Mouse (Mus musculus) monocyte, adult 2 months (primary cell): ENCODE results near the gene Ptcd2.

Experiments used
- DNase-seq, 2 experiments: peaks; one replicate each; pipeline ENCODE4 v3.0.0; 2022; ENCODE audit warnings: low spot score in 2 of 2, low read depth in 1 of 2

Gene Ptcd2

DNA sequence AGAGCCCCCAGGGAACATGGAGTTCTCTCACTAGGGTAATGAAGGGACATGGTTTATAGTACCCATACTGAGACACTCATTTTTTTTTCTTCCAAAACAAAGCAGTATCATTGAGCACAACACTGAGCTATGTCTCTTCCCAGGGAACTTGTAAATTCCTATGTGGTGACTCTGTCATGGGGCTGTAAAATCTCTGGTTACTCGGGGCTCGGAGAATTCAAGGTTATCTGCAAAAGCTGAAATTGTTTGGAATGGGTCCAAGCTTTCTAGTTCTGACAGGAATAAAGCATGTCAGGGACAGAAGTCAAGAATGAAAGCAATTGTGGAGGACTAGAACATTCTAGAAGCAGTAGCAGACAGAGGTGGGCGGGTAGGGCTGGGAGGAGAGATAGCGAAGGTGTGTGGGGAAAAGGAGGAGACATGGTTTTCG, 36.6 kb downstream of the Ptcd2 start:
- no peak for DNase-seq

GRCm38 (mm10) chr13:99306164-99306563, 38.3 kb downstream of the Ptcd2 start:
- DNase-seq: no peak

DNA sequence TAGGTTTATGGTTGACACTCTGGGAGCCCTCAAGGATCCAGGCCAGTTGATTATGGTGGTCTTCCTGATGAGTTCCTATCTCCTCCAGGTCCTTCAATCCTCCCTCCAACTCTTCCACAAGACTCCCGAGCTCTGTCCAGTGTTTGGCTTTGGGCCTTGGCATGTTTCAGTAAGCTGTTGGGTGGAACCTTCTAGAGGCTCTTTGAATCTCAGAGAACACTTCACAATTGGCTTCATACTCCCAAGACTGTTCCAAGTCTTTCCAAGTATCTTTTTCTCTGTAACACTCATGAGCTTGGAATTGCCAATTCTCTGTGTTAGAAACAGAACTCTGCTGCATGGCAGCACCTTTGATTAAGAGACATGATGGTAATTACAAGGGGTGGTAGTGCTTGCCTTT, 39.3 kb downstream of the Ptcd2 start:
- no peak for DNase-seq

GRCm38 (mm10) chr13:99304365-99304764, 40.1 kb downstream of the Ptcd2 start:
- no peak for DNase-seq

- DNase-seq: no peak
Measured at GRCm38 (mm10) chr13:99303846-99304245, 40.7 kb downstream of the Ptcd2 start.

DNA sequence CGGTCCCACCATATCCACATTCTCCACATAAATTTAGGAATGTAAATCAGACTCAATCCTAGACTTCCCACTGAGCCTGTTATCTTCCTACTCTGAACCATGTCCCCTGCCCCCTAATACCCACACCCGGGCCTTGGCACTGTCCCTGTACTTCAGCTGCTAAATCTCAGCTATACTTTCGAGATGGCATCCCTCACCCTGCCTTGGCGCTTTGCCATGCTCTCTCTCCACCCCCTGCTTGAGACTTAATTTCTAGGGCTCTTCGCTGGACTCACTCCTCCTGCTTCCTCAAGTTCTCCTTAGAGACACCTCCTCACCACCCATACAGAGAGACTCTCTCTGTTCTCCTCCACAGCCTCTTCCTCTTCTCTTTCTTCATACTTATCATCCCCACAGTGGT, 44.6 kb downstream of the Ptcd2 start:
- no peak for DNase-seq

DNA sequence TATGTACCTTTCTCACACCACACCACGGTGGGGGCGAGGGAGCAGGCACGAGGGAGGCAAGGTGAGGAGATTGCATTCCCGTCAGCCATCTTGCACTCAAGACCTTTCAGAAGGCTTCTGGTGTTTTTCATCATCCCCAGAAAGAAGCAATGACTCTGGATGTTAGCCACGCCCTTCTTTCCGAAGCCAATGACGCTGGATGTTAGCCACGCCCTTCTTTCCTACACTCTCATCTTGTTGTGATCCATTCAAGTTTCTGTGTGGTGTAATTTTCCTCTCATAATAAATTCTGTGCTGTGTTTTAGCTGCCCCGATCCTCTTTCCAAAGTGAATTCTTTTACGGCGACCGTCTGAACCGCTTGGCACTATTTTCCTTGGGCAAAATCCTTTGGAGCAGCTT, 50.3 kb downstream of the Ptcd2 start:
- DNase-seq: no peak

- no peak for DNase-seq
Measured at GRCm38 (mm10) chr13:99290766-99291165, 53.7 kb downstream of the Ptcd2 start.

DNA sequence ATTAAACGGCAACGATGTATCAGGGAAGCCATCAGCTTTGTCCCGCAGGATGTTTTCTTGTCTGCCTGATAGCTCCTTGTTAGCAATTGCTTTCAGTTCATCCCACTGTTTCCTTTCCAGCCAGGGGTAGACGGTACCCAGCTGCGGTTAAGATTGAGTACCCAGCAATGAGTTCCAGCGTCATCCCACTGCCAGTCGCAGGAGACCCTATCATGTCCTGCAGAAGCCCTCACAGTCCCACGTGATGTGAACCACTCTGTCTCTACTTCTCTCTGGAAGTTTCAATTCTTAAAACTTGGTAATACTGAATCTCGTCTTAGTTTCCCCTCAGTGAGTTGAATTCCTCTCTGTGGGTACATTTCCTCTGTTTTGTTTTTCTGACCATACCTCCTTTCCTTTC, 56.7 kb downstream of the Ptcd2 start:
- DNase-seq: peak; percentile 9 to 10

- DNase-seq: peak in 1 of 2 experiments; percentile 19
Measured at GRCm38 (mm10) chr13:99287207-99287606, 57.3 kb downstream of the Ptcd2 start.

- DNase-seq: no peak
Measured at GRCm38 (mm10) chr13:99285241-99285640, 59.3 kb downstream of the Ptcd2 start.

- no peak for DNase-seq
Measured at GRCm38 (mm10) chr13:99284400-99285160, 59.9 kb downstream of the Ptcd2 start.

- no peak for DNase-seq
Measured at GRCm38 (mm10) chr13:99283916-99284315, 60.6 kb downstream of the Ptcd2 start.

DNA sequence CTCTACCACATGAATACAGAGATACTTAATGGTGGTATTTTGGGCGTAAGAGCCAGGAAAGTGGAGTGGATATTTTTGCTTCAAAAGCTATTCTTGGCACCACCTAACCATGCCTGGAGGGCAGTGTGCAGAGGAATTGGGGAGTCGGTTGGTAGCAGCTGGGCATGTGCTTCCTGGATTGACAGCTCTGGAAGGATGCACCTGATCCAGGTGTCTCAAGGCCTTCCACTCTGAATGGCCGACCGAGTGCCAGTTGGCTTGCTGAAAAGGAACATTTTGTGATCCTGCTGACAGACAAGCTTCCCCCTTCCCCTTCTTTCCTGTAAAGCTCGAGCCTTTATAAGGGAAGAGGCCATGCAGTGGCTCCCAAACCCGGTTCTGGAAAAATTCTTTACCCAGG, 61.5 kb downstream of the Ptcd2 start:
- no peak for DNase-seq

DNA sequence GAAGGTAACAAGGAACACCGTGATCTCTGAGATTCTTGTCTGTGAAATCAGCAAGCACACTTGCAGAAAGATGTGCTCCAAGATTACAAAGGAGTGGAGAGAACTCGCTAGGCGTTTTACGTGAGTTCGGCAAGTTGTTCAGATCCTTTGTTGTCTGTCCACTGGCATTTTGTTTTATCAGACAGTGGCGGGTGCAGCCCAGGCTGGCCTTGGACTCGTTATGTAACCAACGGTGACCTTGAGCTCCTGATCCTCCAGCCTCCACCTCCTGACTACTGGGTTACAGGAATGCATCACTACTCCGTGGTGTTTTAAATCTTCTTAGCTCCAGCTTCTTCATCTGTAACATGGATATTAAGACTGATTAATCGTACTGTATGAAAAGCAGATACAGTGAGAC, 65.2 kb downstream of the Ptcd2 start:
- DNase-seq: no peak

DNA sequence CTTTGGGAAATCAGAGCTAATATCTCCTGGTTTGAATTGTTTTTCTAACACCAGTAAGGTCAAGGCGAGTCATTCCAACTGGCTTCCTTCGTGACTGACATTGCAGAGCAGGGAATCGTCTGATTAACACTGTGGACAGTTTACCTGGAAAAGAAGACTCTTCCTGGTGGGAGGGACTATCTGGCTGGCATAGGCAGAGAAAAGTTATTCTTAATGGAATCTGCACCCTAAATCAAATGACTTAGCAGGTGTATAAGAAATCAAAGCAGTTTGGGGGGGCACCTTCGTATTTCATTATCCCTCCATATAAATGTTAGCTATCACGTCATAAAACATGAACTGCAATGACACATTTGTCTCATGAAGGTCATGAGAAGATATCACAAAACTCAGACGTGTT, 66.0 kb downstream of the Ptcd2 start:
- no peak for DNase-seq

GRCm38 (mm10) chr13:99277521-99277920, 67.0 kb downstream of the Ptcd2 start:
- DNase-seq: no peak

- no peak for DNase-seq
Measured at GRCm38 (mm10) chr13:99272046-99272445, 72.5 kb downstream of the Ptcd2 start.
